ENCODE assay signal across 10 mouse cellular contexts in the genomic region with DNA sequence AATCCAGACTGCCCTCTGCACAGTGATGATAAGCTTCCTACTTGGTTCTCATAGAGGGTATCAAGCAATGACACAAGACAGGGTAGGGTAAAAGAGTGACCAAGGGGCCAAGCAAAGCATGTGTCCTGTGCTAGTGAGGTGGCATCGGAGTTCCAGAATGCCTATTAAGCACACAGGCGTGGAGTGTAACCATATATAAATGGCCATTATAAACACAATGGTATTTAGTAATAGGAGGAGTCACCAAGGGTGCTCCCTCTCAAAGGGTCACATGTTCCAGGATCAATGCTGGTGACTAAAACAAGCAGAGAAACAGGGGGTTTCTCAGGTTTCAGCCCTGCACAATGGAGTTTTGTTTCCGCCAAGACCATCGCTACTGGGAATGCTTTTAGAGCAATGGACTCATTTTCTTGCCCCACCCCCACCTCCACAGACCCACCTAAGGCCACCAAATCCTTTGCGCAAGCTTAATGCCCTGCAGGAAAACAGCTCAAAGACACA. TPM values are rescaled to one million over a fixed set of nuclear protein-coding genes. Genes with fewer than 3 reads are reported as not detected.
DNase-seq lines count a peak whose midpoint lies in the region; ATAC-seq lines count a peak whose summit lies in the region.
"Had no signal": no experiment of that assay in that cellular context is flagged by ENCODE, and none has a peak within 500 bp of the region (broad histone marks: within the 10 kb centered on the region; RNA-seq: fewer than 3 reads in every experiment).

No protein-coding gene starts in this region.

- H3K4me2 ChIP-seq in embryonic facial prominence, embryonic 12.5 days (replicated peaks), result peak overlapping the region; percentile 37
- peak overlapping the region; percentile 20; the same call in 1 of the 2 replicates for H3K4me2 ChIP-seq in intestine, embryonic 14.5 days (ENCODE audit: low read length)
- H3K4me2 ChIP-seq in midbrain, embryonic 15.5 days, result peak overlapping the region; percentile 29

- H3K4me1 ChIP-seq in embryonic facial prominence, embryonic 12.5 days, result peaks cover 26% of the 10 kb centered on the region
- H3K4me1 ChIP-seq in intestine, embryonic 14.5 days (replicated peaks; ENCODE audit: control insufficient read depth, insufficient read depth, low read length), result peaks cover 20% of the 10 kb centered on the region
- peaks cover 33% of the 10 kb centered on the region for H3K4me1 ChIP-seq in midbrain, embryonic 15.5 days

- no peak overlapping the region for H3K4me3 ChIP-seq in embryonic facial prominence, embryonic 12.5 days
- no peak overlapping the region for H3K4me3 ChIP-seq in intestine, embryonic 14.5 days (ENCODE audit: low read depth, low read length)
- H3K4me3 ChIP-seq in midbrain, embryonic 15.5 days, result no peak overlapping the region
- H3K4me3 ChIP-seq: myocyte had no signal

- peak; percentile 73 for DNase-seq in ZHBTc4 (ENCODE audit: low read depth, low spot score)
- DNase-seq in intestine, embryonic 14.5 days (ENCODE audit: low spot score), result no peak
- no peak for DNase-seq in cerebellum, adult 9-11 months
- DNase-seq in natural killer cell, adult 2 months (ENCODE audit: low spot score in 2 of 2), result no peak
- DNase-seq in adrenal gland, adult 8-10 months, result no peak
- no peak for DNase-seq in ovary, postnatal 10 days (ENCODE audit: low spot score)
- DNase-seq: thymus, postnatal 4 days had no signal

- H3K9me3 ChIP-seq in embryonic facial prominence, embryonic 12.5 days, result no peaks in the 10 kb centered on the region
- no peaks in the 10 kb centered on the region for H3K9me3 ChIP-seq in intestine, embryonic 14.5 days (ENCODE audit: control insufficient read depth, low read length)
- no peaks in the 10 kb centered on the region for H3K9me3 ChIP-seq in midbrain, embryonic 15.5 days

- H3K36me3 ChIP-seq in embryonic facial prominence, embryonic 12.5 days, result 0 out of 2 replicates have a peak, but pooled peaks cover 5% of the 10 kb centered on the region
- peaks cover 47% of the 10 kb centered on the region for H3K36me3 ChIP-seq in intestine, embryonic 14.5 days (ENCODE audit: control insufficient read depth, insufficient read depth, low read length)
- H3K36me3 ChIP-seq in midbrain, embryonic 15.5 days (replicated peaks), result no peaks in the 10 kb centered on the region

- no peaks in the 10 kb centered on the region for H3K27me3 ChIP-seq in embryonic facial prominence, embryonic 12.5 days
- H3K27me3 ChIP-seq in intestine, embryonic 14.5 days (replicated peaks; ENCODE audit: control insufficient read depth, insufficient read depth, low read length), result no peaks in the 10 kb centered on the region
- H3K27me3 ChIP-seq in midbrain, embryonic 15.5 days (replicated peaks), result no peaks in the 10 kb centered on the region

- H3K9ac ChIP-seq in embryonic facial prominence, embryonic 12.5 days, result no peak overlapping the region
- H3K9ac ChIP-seq in intestine, embryonic 14.5 days (ENCODE audit: low read length), result no peak overlapping the region
- peak overlapping the region; percentile 15; the same call in 1 of the 2 replicates for H3K9ac ChIP-seq in midbrain, embryonic 15.5 days

- H3K27ac ChIP-seq in embryonic facial prominence, embryonic 12.5 days, result peak overlapping the region; percentile 74
- H3K27ac ChIP-seq in intestine, embryonic 14.5 days (ENCODE audit: low read depth), result peak overlapping the region; percentile 47
- H3K27ac ChIP-seq in midbrain, embryonic 15.5 days, result peak overlapping the region; percentile 77

- ATAC-seq in embryonic facial prominence, embryonic 12.5 days (ENCODE audit: insufficient number of reproducible peaks, insufficient read depth, low FRiP score, low TSS enrichment), result peak; percentile 71
- ATAC-seq in intestine, embryonic 14.5 days (replicated peaks; ENCODE audit: low FRiP score, low TSS enrichment, low read depth), result peak; percentile 64; the same call in 1 of the 2 replicates
- peak; percentile 59 for ATAC-seq in midbrain, embryonic 15.5 days (replicated peaks)

- 7% methylated on average over 5 of the region's 5 CpGs for WGBS in embryonic facial prominence, embryonic 12.5 days
- 43% methylated on average over 5 of the region's 5 CpGs for WGBS in intestine, embryonic 14.5 days
- 8% methylated on average over 5 of the region's 5 CpGs for WGBS in midbrain, embryonic 15.5 days

RNA-seq across cellular contexts. Expression of a gene that starts 45.1 kb away (rescaled TPM):
- 71.2 and 71.7 TPM in 2 replicates for polyA plus RNA-seq in embryonic facial prominence, embryonic 12.5 days (2016; fragmentation: Nextera tagmentation; extraction: Ambion mirVana)
- 67.3 and 73.2 TPM in 2 replicates for polyA plus RNA-seq in intestine, embryonic 14.5 days (2014; fragmentation: Nextera tagmentation; extraction: Ambion mirVana)
- polyA plus RNA-seq in midbrain, embryonic 15.5 days (2015; fragmentation: Nextera tagmentation; extraction: Ambion mirVana), result 74.1 and 86.9 TPM in 2 replicates
- total RNA-seq in adrenal gland, adult 8-10 months (2022), result 100 to 1,000 TPM; 197 to 340 (median 252) TPM
